Mouse (Mus musculus) frontal cortex, postnatal 10 days (tissue): ENCODE data around the gene Lrrc28.

ENCODE experiments used
- DNase-seq, 2 experiments: peaks; one replicate each; pipeline ENCODE4 v3.0.0; 2022; ENCODE audit warnings: low spot score in 2 of 2, mixed read lengths in 1 of 2

The Lrrc28 gene

GRCm38 (mm10) chr7:67645681-67646014 is 580 bp upstream of the Lrrc28 start:
- no peak for DNase-seq

- DNase-seq = peak in 1 of 2 experiments; percentile 3
These were observed 777 bp downstream of the Lrrc28 start for GRCm38 (mm10) chr7:67644291-67644690.

GRCm38 (mm10) chr7:67642955-67643354 is 2.1 kb downstream of the Lrrc28 start:
- DNase-seq = peak in 1 of 2 experiments; percentile 1

- DNase-seq = no peak
These were observed 6.1 kb downstream of the Lrrc28 start for GRCm38 (mm10) chr7:67639006-67639405.

DNA sequence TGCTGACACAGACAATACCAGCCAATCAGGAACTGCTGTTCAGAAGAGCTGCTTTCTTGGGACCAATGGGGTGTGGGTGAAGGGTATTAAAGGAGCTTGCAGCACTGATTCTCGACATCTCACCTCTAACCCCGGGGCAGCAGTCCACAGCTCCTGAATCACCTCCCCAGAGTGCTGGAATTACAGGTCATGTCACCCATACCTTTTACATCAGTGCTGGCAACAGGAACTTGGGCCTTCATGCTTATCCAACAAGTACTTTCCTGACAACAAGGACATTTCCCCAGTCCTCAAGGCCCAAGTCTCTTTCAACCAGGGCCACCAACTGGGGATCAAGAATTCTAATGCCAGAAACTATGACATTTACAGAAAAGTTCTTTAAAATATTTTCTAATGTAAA is 8.9 kb downstream of the Lrrc28 start:
- DNase-seq = no peak

DNA sequence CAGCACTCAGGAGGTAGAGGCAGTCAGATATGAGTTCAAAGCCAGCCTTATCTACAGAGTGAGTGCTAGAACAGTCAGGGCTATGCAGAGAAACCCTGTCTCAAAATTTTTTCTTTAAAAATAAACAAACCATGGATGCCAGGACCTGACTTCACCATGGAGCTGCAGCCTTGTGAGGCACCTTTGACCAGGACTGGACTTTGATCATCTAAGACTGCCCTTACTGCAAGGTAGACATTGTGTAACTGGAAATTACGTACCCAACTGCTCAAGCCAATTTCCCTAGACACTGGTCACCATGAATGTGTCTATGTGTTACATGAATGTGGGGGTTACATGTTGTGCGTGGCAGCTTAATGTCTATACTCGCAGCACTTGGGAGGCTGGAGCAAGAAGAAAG is 10.9 kb downstream of the Lrrc28 start:
- DNase-seq = no peak

- no peak for DNase-seq
These were observed 12.7 kb downstream of the Lrrc28 start for GRCm38 (mm10) chr7:67632380-67632779.

DNA sequence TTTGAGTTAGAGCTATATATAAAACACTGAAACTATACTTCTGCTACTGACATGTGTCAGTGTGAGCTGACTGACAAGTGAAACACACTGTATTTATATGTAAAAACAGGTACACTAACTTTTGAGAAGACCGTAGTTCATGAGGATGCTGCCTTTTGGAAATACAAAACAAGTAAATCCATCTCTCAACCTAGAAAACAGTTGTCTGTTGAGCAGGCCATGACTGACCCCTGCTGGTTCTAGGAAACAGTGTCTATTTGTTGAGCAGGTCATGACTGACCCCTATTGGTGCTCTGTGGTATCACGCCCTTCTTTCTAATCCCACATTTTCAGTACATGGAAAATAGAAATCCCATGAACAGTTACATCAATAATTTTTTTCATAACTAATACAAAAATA is 14.3 kb downstream of the Lrrc28 start:
- peak; percentile 35 to 68 for DNase-seq

DNA sequence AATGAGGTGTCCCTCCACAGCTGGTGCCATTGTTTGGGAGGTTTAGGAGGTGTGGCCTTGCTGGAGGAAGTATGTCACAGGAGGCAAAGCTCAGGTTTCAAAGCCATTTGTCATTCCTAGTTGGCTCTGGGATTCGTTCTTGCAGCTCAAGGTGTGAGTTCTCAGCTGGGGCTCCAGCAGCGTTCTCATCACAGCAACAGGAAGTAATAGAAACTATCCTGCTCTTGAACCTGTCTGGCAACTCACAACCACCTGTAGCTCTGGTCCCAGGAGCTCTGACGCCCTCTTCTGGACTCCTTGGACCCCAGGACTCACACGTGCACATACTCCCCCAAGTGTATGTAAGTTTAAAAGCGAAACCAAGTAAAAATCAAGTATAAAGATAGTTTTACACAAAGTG is 15.4 kb downstream of the Lrrc28 start:
- no peak for DNase-seq

DNA sequence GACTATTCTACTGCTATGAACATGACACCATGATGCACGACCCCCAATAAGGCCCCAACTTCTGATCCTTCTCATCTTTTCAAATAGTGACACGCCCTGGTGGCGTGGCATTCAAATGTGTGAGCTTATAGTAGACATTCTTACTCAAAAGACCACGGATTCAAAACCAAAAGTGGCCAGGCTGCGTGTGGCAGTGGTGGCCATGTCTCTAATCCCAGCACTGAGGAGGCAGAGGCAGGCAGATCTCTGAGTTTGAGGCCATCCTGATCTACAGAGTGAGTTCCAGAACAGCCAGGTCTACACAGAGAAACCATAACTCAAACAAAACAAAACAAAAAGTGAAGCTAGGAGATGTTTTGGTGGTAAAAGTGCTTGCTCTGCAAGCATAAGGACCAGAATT is 18.4 kb downstream of the Lrrc28 start:
- no peak for DNase-seq

DNA sequence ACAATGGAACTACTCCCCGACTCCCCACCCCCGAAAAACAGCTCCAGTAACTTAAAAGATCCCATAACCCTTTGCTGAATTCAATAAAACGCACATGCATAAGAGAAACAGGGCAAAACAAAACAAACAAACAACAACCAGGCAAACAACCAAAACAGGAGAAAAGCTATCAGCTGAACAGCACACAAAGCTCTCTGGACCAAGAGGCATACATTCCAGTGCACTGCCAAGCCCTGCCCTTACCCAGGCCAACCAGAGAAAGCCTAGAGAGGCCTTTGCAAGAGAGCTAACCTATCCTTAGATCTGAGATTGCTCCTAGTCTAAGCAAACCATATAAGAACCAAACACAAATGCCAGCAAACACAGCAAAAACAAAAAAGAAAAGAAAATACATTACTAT is 22.9 kb downstream of the Lrrc28 start:
- DNase-seq = no peak

GRCm38 (mm10) chr7:67619836-67620235 is 25.2 kb downstream of the Lrrc28 start:
- DNase-seq = no peak

DNA sequence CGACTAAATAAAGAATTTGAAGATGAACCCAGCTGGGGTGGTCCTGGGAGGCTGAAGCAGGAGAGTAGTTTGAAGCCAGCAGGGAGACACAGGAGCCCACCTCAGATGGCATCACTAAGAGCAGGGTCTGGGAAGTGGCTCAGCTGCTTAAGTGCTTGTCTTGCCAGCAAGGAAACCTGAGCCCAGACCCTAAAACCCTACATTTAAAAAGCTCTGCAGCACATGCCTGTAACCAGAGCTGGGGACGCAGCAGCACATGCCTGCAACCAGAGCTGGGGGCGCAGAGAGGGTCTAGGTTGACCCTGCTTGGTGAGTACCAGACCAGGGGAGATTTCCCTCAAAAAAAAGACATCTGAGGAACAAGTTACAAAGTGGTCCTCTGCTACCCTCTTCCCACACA is 26.8 kb downstream of the Lrrc28 start:
- DNase-seq = no peak

GRCm38 (mm10) chr7:67617646-67618045 is 27.4 kb downstream of the Lrrc28 start:
- DNase-seq = no peak

DNA sequence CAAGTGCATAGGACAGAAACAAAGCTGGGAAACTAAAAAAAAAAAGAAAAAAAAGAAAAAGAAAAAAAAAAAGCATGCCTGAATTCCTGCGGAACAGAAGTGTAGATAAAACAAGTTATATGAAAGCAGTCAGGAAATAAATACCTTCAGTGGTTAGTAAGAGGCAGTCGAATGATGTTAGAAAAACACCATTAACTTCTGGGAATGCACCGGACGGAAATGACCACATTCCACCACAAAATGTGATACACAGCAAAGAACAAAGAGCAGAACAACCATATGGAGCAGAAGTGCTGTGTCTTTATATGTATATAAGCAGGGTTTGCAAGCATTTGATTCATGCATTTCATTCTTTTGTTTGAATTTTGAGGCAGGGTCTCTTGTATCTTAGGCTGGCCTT is 28.2 kb downstream of the Lrrc28 start:
- no peak for DNase-seq

- no peak for DNase-seq
These were observed 30.6 kb downstream of the Lrrc28 start for GRCm38 (mm10) chr7:67614464-67614861.

DNA sequence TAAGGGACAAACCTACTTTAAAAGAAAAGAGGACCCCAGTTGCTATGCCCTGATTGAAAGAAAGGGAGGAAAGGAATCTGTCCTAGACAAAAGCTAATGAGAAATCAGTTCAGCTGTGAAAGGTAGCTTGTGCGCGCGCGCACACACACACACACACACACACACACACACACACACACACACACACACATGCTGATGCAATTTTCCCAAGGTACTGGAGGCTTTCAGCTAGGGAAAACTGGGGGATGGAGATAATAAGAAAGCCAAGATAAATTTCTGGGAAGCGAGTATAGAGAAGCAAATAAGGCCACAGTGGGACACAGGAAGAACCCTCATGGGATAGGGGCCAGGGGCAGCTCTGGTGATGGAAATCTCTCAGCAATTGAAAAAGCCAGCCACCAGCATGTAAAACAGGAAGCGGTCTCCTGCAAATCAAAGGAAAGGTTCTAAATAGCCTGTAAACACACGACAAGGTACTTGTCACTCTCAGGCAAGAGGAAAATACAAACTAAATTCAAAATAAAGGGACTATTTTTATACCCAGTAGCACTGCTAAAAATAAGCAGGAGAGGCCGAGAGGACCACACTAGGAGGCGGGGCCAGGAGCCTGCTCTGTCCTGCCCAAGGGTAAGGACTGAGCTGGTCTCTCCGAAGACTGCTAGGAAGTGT is 31.1 kb downstream of the Lrrc28 start:
- no peak for DNase-seq

DNA sequence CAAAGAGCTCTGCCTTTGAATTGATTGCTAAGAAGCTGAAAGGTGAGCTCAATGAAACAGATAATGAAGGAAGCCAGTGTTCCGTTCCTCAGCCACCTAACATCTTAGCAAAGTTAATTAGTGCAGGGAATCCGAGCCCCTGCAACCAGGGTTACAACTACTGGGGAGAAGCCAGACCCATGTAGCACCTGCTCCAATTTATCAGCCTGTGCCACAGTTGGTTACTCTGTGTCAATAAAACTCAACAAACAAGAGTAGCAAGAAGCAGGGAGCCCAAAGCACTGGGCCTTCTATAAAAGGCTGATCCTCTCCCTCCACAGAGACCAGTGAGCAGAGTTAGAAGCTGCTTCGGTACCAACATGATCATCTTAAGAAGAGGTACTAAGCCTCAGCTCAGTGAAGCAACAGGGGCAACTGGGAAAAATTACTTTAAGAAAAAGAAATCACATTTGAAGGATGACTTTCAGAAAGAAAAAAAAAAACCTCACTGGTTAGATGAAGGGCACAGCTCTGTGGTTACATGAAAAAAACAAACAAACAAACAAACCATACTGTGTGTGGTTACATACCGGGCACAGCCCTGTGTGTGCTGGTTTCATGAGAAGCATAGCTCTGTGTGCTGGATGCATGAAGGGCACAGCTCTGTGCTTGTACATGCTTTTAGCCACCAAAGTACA is 36.6 kb downstream of the Lrrc28 start:
- DNase-seq = no peak

GRCm38 (mm10) chr7:67607669-67608347 is 37.3 kb downstream of the Lrrc28 start:
- DNase-seq = no peak

DNA sequence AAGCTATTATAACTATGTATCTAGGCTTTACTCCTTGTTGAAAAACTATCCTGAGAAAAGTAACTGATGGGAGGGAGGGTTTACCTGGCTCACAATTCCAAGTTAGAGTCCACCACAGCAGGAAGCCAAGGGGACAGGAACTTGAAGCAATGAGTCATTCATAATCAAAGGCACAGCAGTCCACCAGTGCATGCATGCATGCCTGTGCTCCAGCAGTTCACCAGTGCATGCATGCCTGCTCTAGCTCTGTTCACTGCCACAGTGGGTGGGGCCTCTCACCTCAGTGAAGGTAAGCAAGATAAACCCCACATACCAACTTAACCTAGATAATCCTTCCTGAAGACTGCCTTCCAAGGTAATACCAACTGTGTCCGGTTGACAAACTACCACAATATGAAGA is 38.8 kb downstream of the Lrrc28 start:
- DNase-seq = no peak

- DNase-seq = no peak
These were observed 40.0 kb downstream of the Lrrc28 start for GRCm38 (mm10) chr7:67605114-67605513.

DNA sequence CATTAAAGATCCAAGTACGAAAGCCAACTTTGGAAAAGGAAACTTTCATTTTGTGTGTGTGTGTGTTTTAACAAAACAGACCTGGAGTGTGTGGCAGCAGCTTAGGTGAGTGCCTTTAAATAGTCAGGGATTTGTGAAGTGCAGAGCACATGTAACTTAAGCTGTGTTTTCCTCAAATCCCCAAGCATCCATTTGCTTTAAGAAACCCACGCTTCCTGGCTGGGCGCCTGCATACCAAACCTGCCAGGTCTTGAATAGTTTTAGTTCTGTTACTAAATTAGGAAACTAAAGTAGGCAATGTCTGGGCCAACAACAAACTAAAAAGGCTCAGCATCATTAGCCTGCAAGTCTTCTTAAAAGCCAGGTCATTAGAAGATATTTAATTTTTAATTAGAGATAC is 47.0 kb downstream of the Lrrc28 start:
- DNase-seq = peak; percentile 20 to 34

DNA sequence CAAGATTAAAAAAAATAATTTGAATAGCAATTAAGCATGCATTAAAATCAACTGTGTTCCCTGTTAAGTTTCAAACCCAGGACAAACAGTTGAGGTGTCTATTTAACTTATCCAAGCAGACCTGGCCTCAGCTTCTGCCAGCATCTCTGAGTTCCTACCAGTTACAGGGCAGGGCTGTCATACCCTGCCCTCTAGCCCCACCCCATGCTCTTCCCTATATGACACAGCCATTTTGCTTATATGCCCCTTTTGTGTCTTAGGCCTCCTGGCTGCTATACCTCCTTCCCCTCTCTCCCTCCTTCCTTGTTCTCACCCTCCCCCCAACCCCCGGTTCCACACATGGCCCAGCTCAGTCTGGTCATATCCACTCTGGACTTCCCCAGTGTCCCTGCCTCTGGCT is 48.1 kb downstream of the Lrrc28 start:
- no peak for DNase-seq
